Mouse (Mus musculus) gastrocnemius, adult 2 months (tissue): ENCODE measurements at regions not wholly inside any gene's neighbourhood (a gene's known extent, or its start where the extent isn't known, plus 50 kb on each side); places are given as distances from the start of the nearest gene placed in this dataset.
"Not testable (repeated sequence)": the region's sequence is repeated elsewhere in the genome, so short reads cannot be mapped to it uniquely, and the experiment has no call there.

ENCODE experiments used
- DNase-seq: peaks from one replicate; pipeline ENCODE4 v3.0.0; 2022
- H3K27ac ChIP-seq: fragments of 200-600 bp; 2 replicates; pipeline ENCODE4 v1.8.1; 2022; ENCODE audit warnings: mild to moderate bottlenecking
- H3K4me3 ChIP-seq: fragments of 200-600 bp; 2 replicates; pipeline ENCODE4 v1.8.1; 2022; ENCODE audit warnings: mild to moderate bottlenecking, moderate library complexity
- CTCF ChIP-seq: fragments of 200-600 bp; IDR thresholded peaks from 2 replicates; pipeline ENCODE4 v1.8.1; 2022; ENCODE audit warnings: antibody characterized with exemption, mild to moderate bottlenecking, moderate library complexity
- intact Hi-C: fragments of 180-260 bp; cut with DNase I; formaldehyde crosslinking; loops from one replicate; pipeline ENCODE4 v1.15.1; 2025

DNA sequence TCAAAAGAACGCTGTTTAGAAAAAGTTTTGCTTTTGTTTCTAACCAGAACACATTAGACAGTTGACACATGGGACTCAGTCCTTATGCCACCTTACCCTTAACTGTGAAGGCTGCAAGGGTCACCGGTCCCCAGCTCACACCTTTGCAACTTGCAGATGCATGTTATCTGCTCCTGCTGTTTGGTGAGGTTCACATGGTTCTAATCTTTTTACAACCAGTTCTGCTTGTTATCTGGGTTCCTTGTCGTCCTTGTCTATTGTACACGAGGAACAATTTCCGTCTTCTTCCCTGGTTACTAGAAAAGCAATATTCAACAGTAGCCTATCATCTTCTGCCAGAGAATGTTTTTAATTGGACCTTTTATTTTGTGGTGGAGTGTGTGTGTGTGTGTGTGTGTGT lies 200.8 kb downstream of the Gm21738 start:
- H3K27ac ChIP-seq, DNase-seq, H3K4me3 ChIP-seq, intact Hi-C loops: not testable (repeated sequence)

DNA sequence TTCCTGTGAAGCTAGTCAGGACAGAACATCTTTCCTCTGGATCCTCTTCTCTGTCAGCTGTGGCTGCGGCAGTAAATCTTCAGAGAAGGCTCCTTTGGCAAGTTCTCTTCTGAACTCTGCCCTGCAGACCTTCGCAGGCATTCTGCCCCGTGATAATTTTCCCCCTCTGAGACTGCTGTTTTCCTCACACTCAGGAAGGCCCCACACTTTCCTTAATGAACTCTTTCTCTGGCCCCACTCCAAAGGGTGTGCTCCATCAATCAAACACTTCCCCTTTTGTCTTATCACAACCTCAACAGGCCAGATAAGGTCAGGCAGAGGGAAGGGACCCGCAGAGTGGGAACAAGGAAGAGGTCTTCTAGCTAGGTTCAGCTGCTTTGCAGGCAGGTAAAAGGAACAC lies 210.2 kb downstream of the Gm21738 start:
- intact Hi-C loops: no loop called here
- H3K4me3 ChIP-seq: no peak overlapping the region
- H3K27ac ChIP-seq: no peak overlapping the region
- TF ChIP-seq CTCF: no peak
- no peak for DNase-seq

- intact Hi-C loops, H3K27ac ChIP-seq, DNase-seq, H3K4me3 ChIP-seq: not testable (repeated sequence)
These were observed 238.5 kb downstream of the Gm21738 start for GRCm38 (mm10) chr14:19180203-19180602.

DNA sequence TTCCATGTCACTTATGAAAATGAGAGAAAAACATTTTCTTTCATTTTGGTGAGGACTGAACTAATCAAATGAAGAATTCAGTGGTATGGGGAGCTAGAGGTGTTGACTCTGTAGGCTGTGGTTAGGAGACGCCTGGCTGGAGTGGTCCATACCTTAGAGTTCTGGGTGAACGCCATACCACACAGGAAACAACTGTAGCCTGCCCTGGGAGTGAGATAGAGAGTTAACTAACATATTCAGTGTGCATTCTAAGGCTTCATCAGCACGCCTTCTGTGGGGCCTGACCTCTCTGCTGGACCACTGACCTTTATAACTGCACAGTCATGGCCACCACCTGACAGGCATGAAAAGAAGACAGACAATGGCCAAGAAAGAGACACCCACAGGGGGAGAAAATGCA lies 240.7 kb downstream of the Gm21738 start:
- H3K27ac ChIP-seq, DNase-seq, H3K4me3 ChIP-seq, intact Hi-C loops: not testable (repeated sequence)

GRCm38 (mm10) chr14:19175288-19175687 lies 243.4 kb downstream of the Gm21738 start:
- TF ChIP-seq CTCF: peak; percentile 38
- H3K27ac ChIP-seq: no peak overlapping the region
- no peak for DNase-seq
- intact Hi-C loops: no loop called here
- H3K4me3 ChIP-seq: no peak overlapping the region

GRCm38 (mm10) chr14:19170300-19171022 lies 248.3 kb downstream of the Gm21738 start:
- DNase-seq: not testable (repeated sequence)

DNA sequence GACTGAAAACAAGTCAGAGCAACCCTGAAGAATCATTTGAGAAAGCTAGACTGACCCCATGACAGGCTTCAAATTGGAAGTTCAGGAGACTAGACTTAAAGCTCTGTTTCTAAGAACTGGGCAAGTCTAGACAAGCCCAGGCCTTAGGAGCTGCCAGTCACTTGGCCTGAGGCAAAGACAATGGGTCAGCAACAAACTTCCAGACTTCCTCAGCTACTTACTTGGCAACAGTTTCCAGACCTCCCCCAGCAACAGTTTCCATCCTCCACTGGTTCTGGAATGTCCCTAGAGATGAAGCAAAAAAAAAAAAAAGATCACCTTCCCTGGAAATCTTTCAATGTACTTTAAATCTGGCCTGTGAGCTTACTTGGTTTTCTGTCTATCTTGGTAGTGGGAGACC lies 251.9 kb downstream of the Gm21738 start:
- intact Hi-C loops: no loop called here
- no peak overlapping the region for H3K27ac ChIP-seq
- no peak for DNase-seq
- TF ChIP-seq CTCF: no peak
- no peak overlapping the region for H3K4me3 ChIP-seq

More at GRCm38 (mm10) chr14:19170300-19171022, 248.3 kb downstream of the Gm21738 start:
- intact Hi-C loops, H3K27ac ChIP-seq, H3K4me3 ChIP-seq: not testable (repeated sequence)

DNA sequence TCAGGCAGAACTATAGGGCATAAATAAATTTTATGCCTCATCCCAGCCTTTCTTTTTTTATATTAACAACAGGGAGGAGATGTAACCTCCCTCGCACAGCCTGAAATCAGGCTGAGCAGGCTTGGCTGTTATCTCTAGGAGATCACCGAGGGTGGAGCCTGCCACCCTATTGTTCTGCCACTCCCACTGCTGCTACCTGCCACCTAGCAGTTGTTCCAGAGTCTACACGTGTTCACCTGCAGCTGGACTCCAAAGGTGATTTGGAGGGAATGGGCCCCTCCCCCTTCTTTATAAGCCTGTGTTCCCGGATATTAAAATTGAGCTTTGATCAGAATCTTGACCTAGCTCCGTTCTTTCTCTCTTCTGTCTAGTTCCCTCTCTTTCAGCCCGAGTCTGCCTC lies 245.8 kb upstream of the Ube2e2 start:
- intact Hi-C loops, DNase-seq, H3K27ac ChIP-seq, H3K4me3 ChIP-seq: not testable (repeated sequence)

DNA sequence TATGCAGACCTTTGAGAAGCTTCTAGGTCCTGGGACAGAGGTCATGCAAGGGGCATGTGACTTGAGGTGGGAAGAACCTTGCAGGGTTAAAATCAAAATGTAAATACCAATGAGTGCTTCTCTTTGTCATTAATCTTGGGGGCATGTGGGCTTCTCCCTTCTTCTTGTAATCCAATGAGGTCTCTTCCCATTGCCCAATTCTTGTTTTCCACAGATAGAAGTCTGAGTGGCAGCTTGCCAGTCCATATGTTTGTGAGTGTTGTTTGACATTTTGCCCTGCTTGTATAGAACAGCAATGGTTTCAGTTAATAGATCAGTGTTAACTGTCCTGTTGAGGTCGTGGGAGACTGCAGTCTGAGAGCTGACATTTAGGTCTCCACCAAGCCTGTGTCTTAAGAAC lies 237.5 kb upstream of the Ube2e2 start:
- no peak for TF ChIP-seq CTCF
- H3K4me3 ChIP-seq: no peak overlapping the region
- intact Hi-C loops: no loop called here
- DNase-seq: no peak
- H3K27ac ChIP-seq: no peak overlapping the region
